Mouse (Mus musculus) liver, embryonic 14 days (tissue): Measurements from ENCODE around the gene Cfap299. TPM values are rescaled to one million over a fixed set of nuclear protein-coding genes. Genes with fewer than 3 reads are reported as not detected.

Experiments used
- polyA plus RNA-seq: library from polyadenylated mRNA; depleted of rRNA; stranded (reverse); fragments of >200 nt; gene quantifications from 2 replicates; pipeline ENCODE4 v1.2.3, GENCODE M21; 2012; rRNA removed

Gene Cfap299
- polyA plus RNA-seq, result not detected in 2 replicates

DNA sequence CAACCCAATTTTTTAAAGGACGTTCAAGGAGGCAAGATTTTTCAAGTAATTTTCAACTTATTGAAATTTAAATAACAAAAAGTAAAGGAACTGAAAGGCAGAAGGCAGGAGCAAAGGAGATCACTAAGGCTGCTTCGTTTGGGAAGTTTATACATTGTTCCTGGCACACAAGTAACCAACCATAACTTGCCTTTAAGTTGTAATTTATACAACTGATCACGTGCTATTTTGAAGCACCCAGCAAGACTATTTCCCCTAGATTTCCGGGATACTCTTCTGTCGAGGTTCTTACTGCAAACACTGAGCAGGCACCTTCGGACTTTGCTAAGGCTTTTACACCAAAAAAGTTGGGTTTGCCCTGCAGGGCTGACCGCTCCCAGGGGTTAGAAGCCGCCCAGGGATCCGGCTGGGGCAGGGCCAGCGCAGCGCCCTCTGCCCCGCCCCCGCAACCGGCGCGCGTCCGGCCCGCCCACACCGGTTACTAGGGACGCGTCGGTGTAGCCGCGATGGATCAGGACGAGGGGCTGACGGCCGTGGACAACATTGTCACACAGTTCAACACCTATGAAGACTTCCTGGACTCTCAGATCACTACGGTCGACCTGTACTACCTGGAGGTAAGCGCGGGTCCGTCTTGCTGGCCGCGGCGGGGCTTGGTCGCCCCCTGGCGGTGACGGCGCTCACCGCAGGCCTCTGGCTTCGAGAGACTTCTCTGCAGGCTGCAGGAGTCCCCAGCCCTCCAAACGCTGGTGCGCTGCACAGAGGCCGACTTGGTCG lies at the start of gene Cfap299:
TSS of gene Cfap299 (plus strand) at position 457 of the 777 bp plus-strand sequence.

GRCm38 (mm10) chr5:98552395-98552794 lies 223.3 kb downstream of the Cfap299 start, which contains the start of gene Gm11111:
Gm11111 (plus strand) TSS chr5:98552695.

Other genes with a start within 250 kb of the Cfap299 start
- 0.01 TPM in 1 of 2 replicates, not detected in the other for gene Prdm8, start 162.1 kb upstream of the Cfap299 start, polyA plus RNA-seq
- 0.02 TPM in 1 of 2 replicates, not detected in the other for gene Fgf5, start 75.1 kb upstream of the Cfap299 start, polyA plus RNA-seq
- gene Gm11111, start 223.4 kb downstream of the Cfap299 start, polyA plus RNA-seq, result not detected in 2 replicates